Mouse (Mus musculus) E14TG2a.4 (cell line): ENCODE measurements around the gene Olfr811.
A peak's percentile ranks its signal among the peaks of the same experiment; 100 is the strongest.

Experiments
- H3K27me3 ChIP-seq: 2 replicates; pipeline ENCODE4 v1.6.1; 2014; ENCODE audit warnings: low read length, control low read depth; ENCODE audit not compliant: insufficient read depth
- H3K36me3 ChIP-seq: 2 replicates; pipeline ENCODE4 v1.6.1; 2014; ENCODE audit warnings: low read length, control low read depth; ENCODE audit not compliant: insufficient read depth
- H3K4me1 ChIP-seq: replicated peaks from 2 replicates; pipeline ENCODE4 v1.6.1; 2014; ENCODE audit warnings: low read depth, low read length, control low read depth
- H3K4me3 ChIP-seq: replicated peaks from 2 replicates; pipeline ENCODE4 v1.5.1; 2014; ENCODE audit warnings: mild to moderate bottlenecking, low read length
- H3K9me3 ChIP-seq: 2 replicates; pipeline ENCODE4 v1.6.1; 2014; ENCODE audit warnings: low read length, control low read depth
- CTCF ChIP-seq: conservative IDR thresholded peaks from 2 replicates; pipeline ENCODE4 v1.5.1; 2014; ENCODE audit warnings: low read length
- NANOG ChIP-seq: IDR thresholded peaks from 2 replicates; pipeline ENCODE4 v1.6.1; 2014; ENCODE audit warnings: borderline replicate concordance, low read length, mixed read lengths
- POU5F1 ChIP-seq: IDR thresholded peaks from 2 replicates; pipeline ENCODE4 v1.6.1; 2014; ENCODE audit warnings: low read length, borderline replicate concordance

The Olfr811 gene

GRCm38 (mm10) chr10:129804296-129804695 is at the start of gene Olfr811:
Gene Olfr811 (minus strand): TSS chr10:129804396.
- Histone ChIP-seq H3K4me1 (no peaks in the 10 kb centered on the region), H3K4me3 (no peak within 1 kb of the TSS), H3K27me3 (no peaks in the 10 kb centered on the region), H3K9me3 (no peaks in the 10 kb centered on the region), H3K36me3 (no peaks in the 10 kb centered on the region)
- TF ChIP-seq POU5F1 = no peak
- TF ChIP-seq CTCF = no peak
- no peak for TF ChIP-seq NANOG

GRCm38 (mm10) chr10:129847343-129847742 is 43.1 kb upstream of the Olfr811 start:
- H3K4me3 ChIP-seq = no peak overlapping the region
- no peaks in the 10 kb centered on the region for H3K27me3 ChIP-seq
- H3K36me3 ChIP-seq = no peaks in the 10 kb centered on the region
- TF ChIP-seq NANOG = peak; percentile 77; the same call in 1 of the 2 replicates
- TF ChIP-seq POU5F1 = no peak
- peaks cover 8% of the 10 kb centered on the region for H3K4me1 ChIP-seq
- peaks cover 8% of the 10 kb centered on the region for H3K9me3 ChIP-seq

DNA sequence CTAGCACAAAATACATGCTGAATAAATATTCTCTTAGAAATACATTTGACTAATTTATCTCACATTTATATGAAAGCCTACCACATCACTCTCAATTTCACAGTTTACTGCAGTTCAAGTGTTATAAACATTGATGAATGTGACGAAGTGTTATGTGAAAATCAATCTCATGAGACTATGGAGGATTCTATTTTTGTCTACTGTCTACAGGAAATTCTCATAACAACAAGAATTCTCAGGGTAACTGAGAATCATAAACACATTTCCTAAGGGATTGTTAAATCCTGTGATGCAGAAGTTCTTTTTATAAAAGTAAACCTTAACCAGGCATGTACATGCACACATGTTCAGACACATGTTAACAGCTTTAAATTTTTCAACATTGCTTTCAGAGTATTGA is 41.8 kb upstream of the Olfr811 start, which contains the start of gene Olfr812:
TSS of gene Olfr812 (minus strand) at position 101 of the 400 bp plus-strand sequence.
- no peaks in the 10 kb centered on the region for H3K27me3 ChIP-seq
- peaks cover 8% of the 10 kb centered on the region for H3K9me3 ChIP-seq
- H3K4me3 ChIP-seq = no peak within 1 kb of the TSS
- no peaks in the 10 kb centered on the region for H3K36me3 ChIP-seq
- H3K4me1 ChIP-seq = peaks cover 8% of the 10 kb centered on the region
- TF ChIP-seq NANOG (no peak), CTCF (no peak), POU5F1 (no peak)

DNA sequence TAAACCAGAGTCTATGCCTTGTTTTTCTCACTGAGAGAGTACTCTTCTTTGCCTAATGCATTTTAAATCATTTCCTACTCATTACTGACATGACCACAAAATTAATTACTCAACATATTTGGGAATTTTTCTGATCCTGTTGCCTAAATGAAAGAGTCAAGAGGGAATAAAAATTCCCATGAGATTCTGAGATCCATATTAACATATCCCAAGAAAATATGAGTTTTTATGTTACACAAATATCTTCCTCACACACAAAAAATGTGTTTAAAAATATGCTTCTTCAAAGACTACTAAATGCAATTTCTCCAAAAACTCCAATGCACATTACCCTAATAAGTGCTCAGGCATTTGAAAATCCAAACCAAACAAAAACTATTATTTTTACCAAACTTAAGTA is 9.4 kb downstream of the Olfr811 start, which contains the start of gene Olfr810:
TSS of gene Olfr810 (minus strand) at position 101 of the 400 bp plus-strand sequence.
- TF ChIP-seq POU5F1 (no peak), NANOG (no peak), CTCF (no peak)
- H3K9me3 ChIP-seq = no peaks in the 10 kb centered on the region

DNA sequence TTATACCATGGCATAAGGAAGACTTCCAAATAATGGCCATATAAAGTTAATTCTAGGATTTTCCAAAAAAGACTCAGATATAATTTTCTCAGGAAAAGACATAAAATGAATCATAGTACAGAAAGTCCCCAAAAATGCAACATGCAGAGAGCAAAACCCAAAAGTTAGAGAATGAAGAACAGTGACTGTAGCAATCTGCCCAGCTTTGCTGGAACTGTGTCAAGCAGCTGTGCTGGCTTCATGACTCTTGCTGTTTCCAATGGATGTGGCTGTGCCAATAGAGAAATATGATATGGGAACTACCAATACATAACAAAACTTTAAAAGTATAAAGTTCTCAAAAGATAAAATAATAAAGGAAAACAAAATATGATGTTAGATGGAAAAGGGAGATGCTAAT is 26.1 kb downstream of the Olfr811 start:
- TF ChIP-seq NANOG = no peak
- TF ChIP-seq POU5F1 = no peak
- TF ChIP-seq CTCF = no peak
- Histone ChIP-seq H3K4me1 (no peaks in the 10 kb centered on the region), H3K27me3 (no peaks in the 10 kb centered on the region), H3K9me3 (no peaks in the 10 kb centered on the region), H3K4me3 (no peak overlapping the region), H3K36me3 (no peaks in the 10 kb centered on the region)

More for the DNA sequence above, 9.4 kb downstream of the Olfr811 start, which contains the start of gene Olfr810:
- Histone ChIP-seq H3K36me3 (no peaks in the 10 kb centered on the region), H3K4me1 (no peaks in the 10 kb centered on the region), H3K4me3 (no peak within 1 kb of the TSS), H3K27me3 (no peaks in the 10 kb centered on the region)

DNA sequence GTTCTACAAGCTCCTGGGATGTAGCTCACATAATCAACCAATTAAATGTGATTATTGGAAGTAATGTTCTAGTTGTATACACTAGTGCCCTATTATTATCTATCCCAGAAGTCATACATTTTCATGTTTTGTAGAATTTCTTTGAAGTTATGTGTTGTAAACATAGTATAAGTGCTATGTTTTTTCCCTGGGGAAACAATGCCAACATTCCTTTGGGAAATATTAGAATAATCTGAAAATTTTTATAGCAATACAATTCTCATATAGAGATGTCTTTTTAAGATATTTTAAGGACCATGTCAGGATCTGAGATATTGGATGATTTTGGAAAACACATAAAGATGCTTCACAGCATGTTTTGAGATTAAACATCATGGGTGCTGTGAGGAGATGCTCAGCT is 29.9 kb downstream of the Olfr811 start, which contains the start of gene Olfr809:
TSS of gene Olfr809 (plus strand) at position 301 of the 400 bp plus-strand sequence.
- no peaks in the 10 kb centered on the region for H3K36me3 ChIP-seq
- no peaks in the 10 kb centered on the region for H3K9me3 ChIP-seq
- no peaks in the 10 kb centered on the region for H3K27me3 ChIP-seq
- no peak within 1 kb of the TSS for H3K4me3 ChIP-seq
- TF ChIP-seq NANOG (no peak), POU5F1 (no peak)
- H3K4me1 ChIP-seq = no peaks in the 10 kb centered on the region

DNA sequence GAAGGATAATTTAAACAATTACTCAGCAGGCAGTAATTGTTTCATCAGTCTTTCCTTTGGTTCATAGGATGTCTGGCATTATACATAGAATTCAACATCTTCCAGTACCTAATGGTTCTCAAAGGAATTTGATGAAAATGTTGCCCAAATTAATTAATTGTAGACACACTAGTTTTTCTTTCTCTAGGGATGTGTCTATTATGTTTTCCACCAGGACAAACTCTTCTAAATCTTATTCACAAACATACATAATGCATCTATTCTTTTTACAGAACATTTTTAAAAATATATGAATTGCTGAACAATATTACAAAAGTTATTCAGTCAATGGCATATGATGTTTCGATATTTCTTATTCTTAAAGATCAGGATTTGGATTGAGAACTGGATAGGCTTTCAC is 39.0 kb downstream of the Olfr811 start, which contains the start of gene Olfr808:
TSS of gene Olfr808 (plus strand) at position 301 of the 400 bp plus-strand sequence.
- H3K4me1 ChIP-seq = no peaks in the 10 kb centered on the region
- H3K36me3 ChIP-seq = no peaks in the 10 kb centered on the region
- H3K9me3 ChIP-seq = no peaks in the 10 kb centered on the region
- no peak within 1 kb of the TSS for H3K4me3 ChIP-seq
- TF ChIP-seq CTCF = no peak
- no peak for TF ChIP-seq NANOG
- TF ChIP-seq POU5F1 = no peak
- no peaks in the 10 kb centered on the region for H3K27me3 ChIP-seq

DNA sequence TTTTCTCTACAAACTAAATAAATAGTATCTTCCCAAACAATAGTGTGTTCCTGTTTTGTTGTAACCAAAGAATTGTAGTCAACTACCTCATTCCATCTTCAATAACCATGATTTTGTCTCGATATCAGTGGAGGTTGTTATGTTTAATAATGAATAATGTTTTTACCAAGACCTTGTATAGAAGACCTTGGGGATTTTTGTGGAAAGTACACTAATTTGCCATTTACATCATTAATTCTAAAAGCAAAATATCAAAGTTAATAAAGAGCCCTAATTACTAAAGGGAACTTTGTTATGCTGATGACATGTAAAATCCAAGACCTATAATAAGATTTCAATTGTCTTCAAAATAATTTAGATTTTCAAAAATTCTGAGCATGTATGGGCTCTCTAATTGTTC is 46.5 kb downstream of the Olfr811 start, which contains the start of gene Olfr807:
TSS of gene Olfr807 (minus strand) at position 101 of the 400 bp plus-strand sequence.
- Histone ChIP-seq H3K4me1 (0 out of 2 replicates have a peak, but pooled peaks cover 2% of the 10 kb centered on the region), H3K9me3 (no peaks in the 10 kb centered on the region), H3K4me3 (no peak within 1 kb of the TSS), H3K36me3 (no peaks in the 10 kb centered on the region), H3K27me3 (no peaks in the 10 kb centered on the region)
- TF ChIP-seq POU5F1 (no peak), CTCF (no peak), NANOG (no peak)
